In the genomic region with DNA sequence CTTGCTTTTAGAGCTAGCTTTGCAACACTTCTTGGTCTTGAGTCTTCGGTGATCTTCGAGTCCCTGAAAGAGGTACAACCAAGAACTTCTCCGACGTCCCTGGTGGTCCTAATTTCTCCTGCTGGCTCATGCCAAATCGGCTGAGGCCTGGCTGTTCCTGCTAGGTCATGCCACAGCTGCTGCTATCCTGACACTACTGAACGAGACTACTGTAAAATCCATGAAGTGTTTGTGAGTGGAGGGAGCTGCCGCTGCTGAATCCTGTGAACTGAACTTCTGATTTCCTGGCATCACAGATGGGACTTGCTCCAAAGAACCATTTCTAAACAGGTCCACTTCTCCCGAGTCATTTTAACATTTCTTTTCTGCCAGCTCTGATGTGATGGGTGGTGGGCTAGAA, we compare ENCODE assay signal across 21 mouse cellular contexts. TPM values are rescaled to one million over a fixed set of nuclear protein-coding genes. Genes with fewer than 3 reads are reported as not detected.
DNase-seq lines count a peak whose midpoint lies in the region; ATAC-seq and TF ChIP-seq lines count a peak whose summit lies in the region.
"Had no signal": no experiment of that assay in that cellular context is flagged by ENCODE, and none has a peak within 500 bp of the region (broad histone marks: within the 10 kb centered on the region; RNA-seq: fewer than 3 reads in every experiment).

No protein-coding gene starts in this region.

- H3K9me3 ChIP-seq in heart, embryonic 11.5 days (replicated peaks; ENCODE audit: control insufficient read depth, low read length) = no peaks in the 10 kb centered on the region
- no peaks in the 10 kb centered on the region for H3K9me3 ChIP-seq in lung, embryonic 14.5 days (ENCODE audit: low read depth, low read length)
- H3K9me3 ChIP-seq: embryonic facial prominence, embryonic 12.5 days; forebrain, embryonic 15.5 days; heart, embryonic 15.5 days; hindbrain, embryonic 13.5 days had no signal

- 0 out of 2 replicates have a peak overlapping the region, but pooled peaks have one; percentile 29 for H3K27ac ChIP-seq in heart, embryonic 11.5 days (ENCODE audit: low read depth, low read length)
- no peak overlapping the region for H3K27ac ChIP-seq in lung, embryonic 14.5 days (ENCODE audit: low read depth)
- no peak overlapping the region for H3K27ac ChIP-seq in testis, adult 2 months (ENCODE audit: control insufficient read depth, insufficient read depth, low read depth, low read length)
- H3K27ac ChIP-seq: embryonic facial prominence, embryonic 12.5 days; forebrain, embryonic 15.5 days; heart, adult 2 months; hindbrain, embryonic 13.5 days; hindbrain, postnatal 0 days had no signal

- peaks cover 26% of the 10 kb centered on the region for H3K4me1 ChIP-seq in heart, embryonic 11.5 days (ENCODE audit: control insufficient read depth, insufficient read depth, low read length)
- H3K4me1 ChIP-seq in lung, embryonic 14.5 days (ENCODE audit: insufficient read depth) = peaks cover 8% of the 10 kb centered on the region
- peaks cover 3% of the 10 kb centered on the region for H3K4me1 ChIP-seq in testis, adult 2 months (ENCODE audit: control insufficient read depth, insufficient read depth, low read length)
- H3K4me1 ChIP-seq: embryonic facial prominence, embryonic 12.5 days; forebrain, embryonic 15.5 days; hindbrain, embryonic 13.5 days had no signal

- no peak for DNase-seq in heart, postnatal 36 days
- DNase-seq in lung, embryonic 14.5 days = peak; percentile 87
- no peak for DNase-seq in lung, postnatal 25 days (ENCODE audit: low spot score)
- no peak for DNase-seq in testis, postnatal 14 days (ENCODE audit: low spot score)
- DNase-seq in lung, postnatal 4 days = peak; percentile 44 to 74
- DNase-seq: adrenal gland, postnatal 14 days; cerebellum, adult 11-12 months; cerebellum, adult 9-10 months; cerebellum, postnatal 25 days; gastrocnemius, postnatal 36 days; heart, adult 2 months had no signal

- H3K36me3 ChIP-seq in heart, embryonic 11.5 days (ENCODE audit: control insufficient read depth, insufficient read depth, low read length) = no peaks in the 10 kb centered on the region
- no peaks in the 10 kb centered on the region for H3K36me3 ChIP-seq in lung, embryonic 14.5 days (ENCODE audit: insufficient read depth)
- H3K36me3 ChIP-seq in testis, adult 2 months (ENCODE audit: control insufficient read depth, insufficient read depth, low read length) = no peaks in the 10 kb centered on the region
- H3K36me3 ChIP-seq: embryonic facial prominence, embryonic 12.5 days; forebrain, embryonic 15.5 days; heart, embryonic 15.5 days; hindbrain, embryonic 13.5 days had no signal

- 71% methylated on average over 8 of the region's 8 CpGs for WGBS in heart, embryonic 11.5 days (ENCODE audit: insufficient replicate concordance)
- 27% methylated on average over 8 of the region's 8 CpGs for WGBS in lung, embryonic 14.5 days

- TF ChIP-seq CTCF in lung, embryonic 14.5 days (IDR thresholded peaks at IDR 0.05; ENCODE audit: low read depth) = no peak
- no peak for TF ChIP-seq CTCF in testis, adult 2 months (IDR thresholded peaks at IDR 0.05; ENCODE audit: control insufficient read depth, insufficient read depth, insufficient replicate concordance, low read depth, low read length)

- no peaks in the 10 kb centered on the region for H3K27me3 ChIP-seq in heart, embryonic 11.5 days (ENCODE audit: control insufficient read depth, insufficient read depth, low read length)
- H3K27me3 ChIP-seq in lung, embryonic 14.5 days (ENCODE audit: insufficient read depth, low read length) = no peaks in the 10 kb centered on the region
- no peaks in the 10 kb centered on the region for H3K27me3 ChIP-seq in testis, adult 2 months (ENCODE audit: control insufficient read depth, insufficient read depth, low read length)
- H3K27me3 ChIP-seq: CH12.LX; embryonic facial prominence, embryonic 12.5 days; forebrain, embryonic 15.5 days; heart, embryonic 15.5 days; hindbrain, embryonic 13.5 days; Patski had no signal

- intact Hi-C loops in heart, postnatal 36 days (cut with DNase I) = no loop called here

- no peak overlapping the region for H3K4me3 ChIP-seq in heart, embryonic 11.5 days (ENCODE audit: low read depth, low read length)
- H3K4me3 ChIP-seq in lung, embryonic 14.5 days (ENCODE audit: low read depth, low read length) = no peak overlapping the region
- peak overlapping the region; percentile 67 for H3K4me3 ChIP-seq in testis, adult 2 months (ENCODE audit: control insufficient read depth, low read depth, low read length)
- H3K4me3 ChIP-seq: embryonic facial prominence, embryonic 12.5 days; forebrain, embryonic 15.5 days; heart, adult 2 months; heart, embryonic 15.5 days; hindbrain, embryonic 13.5 days had no signal

- no peak overlapping the region for H3K9ac ChIP-seq in heart, embryonic 11.5 days (ENCODE audit: low read depth, low read length)
- H3K9ac ChIP-seq in lung, embryonic 14.5 days = no peak overlapping the region
- H3K9ac ChIP-seq: embryonic facial prominence, embryonic 12.5 days; forebrain, embryonic 15.5 days; heart, embryonic 15.5 days; hindbrain, embryonic 13.5 days had no signal

- H3K4me2 ChIP-seq in heart, embryonic 11.5 days = 0 out of 2 replicates have a peak overlapping the region, but pooled peaks have one; percentile 0
- no peak overlapping the region for H3K4me2 ChIP-seq in lung, embryonic 14.5 days
- H3K4me2 ChIP-seq: embryonic facial prominence, embryonic 12.5 days; forebrain, embryonic 15.5 days; heart, embryonic 15.5 days; hindbrain, embryonic 13.5 days had no signal

- no peak for ATAC-seq in heart, embryonic 11.5 days (replicated peaks; ENCODE audit: insufficient number of reproducible peaks, low FRiP score, low TSS enrichment)
- peak; percentile 82 for ATAC-seq in lung, embryonic 14.5 days (ENCODE audit: insufficient read depth)
- ATAC-seq: activated CD4-positive, CD25-positive, alpha-beta regulatory T cell, adult 4 months; forebrain, embryonic 15.5 days; hindbrain, postnatal 0 days; Patski had no signal

- TF ChIP-seq POLR2A in testis, adult 2 months (IDR thresholded peaks at IDR 0.05; ENCODE audit: control insufficient read depth, low read depth, low read length) = no peak

RNA-seq across cellular contexts. Expression of gene Itpr2, which starts 11.4 kb away (rescaled TPM):
- 31.3 and 33.6 TPM in 2 replicates for polyA plus RNA-seq in heart, embryonic 11.5 days (2014; fragmentation: Nextera tagmentation; extraction: Ambion mirVana)
- 10 to 100 TPM; 23.3 to 31.0 TPM for total RNA-seq in heart, postnatal 36 days (2021)
- 12.8 and 13.1 TPM in 2 replicates for polyA plus RNA-seq in lung, embryonic 14.5 days (2014; fragmentation: Nextera tagmentation; extraction: Ambion mirVana)
- polyA plus RNA-seq in testis, adult 2 months (2012; rRNA removed) = 5.5 and 6.9 TPM in 2 replicates

Comparison
In these comparisons a context has a peak if more than half of its experiments do, and no peak if none do; other contexts are left out.
1. DNase-seq: peak in lung, embryonic 14.5 days (single experiment) and lung, postnatal 4 days (2 of 2); none in heart, postnatal 36 days (0 of 2), lung, postnatal 25 days (single experiment) and testis, postnatal 14 days (single experiment).